Mouse (Mus musculus) midbrain, postnatal 0 days (tissue): ENCODE data around the gene Ppp1r14b. TPM values are rescaled to one million over a fixed set of nuclear protein-coding genes. Genes with fewer than 3 reads are reported as not detected.

Experiments used
- ATAC-seq: fragments of 200-750 bp; cut with Nextera tagmentation; 2 replicates; pipeline ENCODE4 v1.8.0; 2017; ENCODE audit warnings: moderate number of reproducible peaks, mild to moderate bottlenecking, moderate TSS enrichment, moderate library complexity; ENCODE audit not compliant: low FRiP score
- DNase-seq: peaks from one replicate; pipeline ENCODE4 v3.0.0-alpha.2; 2015; ENCODE audit warnings: low spot score
- H3K27ac ChIP-seq: fragments of 300-500 bp; sonication (generic); 2 replicates; pipeline ENCODE4 v1.5.1; 2014; ENCODE audit warnings: low read depth, mild to moderate bottlenecking, low read length, mixed read lengths
- H3K27me3 ChIP-seq: fragments of 300-500 bp; sonication (generic); 2 replicates; pipeline ENCODE4 v1.6.1; 2014; ENCODE audit warnings: low read length, control low read depth, mixed read lengths; ENCODE audit not compliant: insufficient read depth
- H3K36me3 ChIP-seq: fragments of 300-500 bp; sonication (generic); 2 replicates; pipeline ENCODE4 v1.6.1; 2014; ENCODE audit warnings: low read length, control low read depth, mixed read lengths; ENCODE audit not compliant: insufficient read depth
- H3K4me1 ChIP-seq: fragments of 300-500 bp; sonication (generic); 2 replicates; pipeline ENCODE4 v1.6.1; 2014; ENCODE audit warnings: mild to moderate bottlenecking, control low read depth, antibody characterized with exemption, low read length, mixed read lengths; ENCODE audit not compliant: insufficient read depth
- H3K4me2 ChIP-seq: fragments of 300-500 bp; sonication (generic); 2 replicates; pipeline ENCODE4 v1.6.1; 2014; ENCODE audit warnings: low read depth, mild to moderate bottlenecking, low read length, mixed read lengths; ENCODE audit not compliant: poor library complexity, severe bottlenecking
- H3K4me3 ChIP-seq: fragments of 300-500 bp; sonication (generic); 2 replicates; pipeline ENCODE4 v1.5.1; 2014; ENCODE audit warnings: low read depth, mild to moderate bottlenecking, low read length, moderate library complexity
- H3K9ac ChIP-seq: fragments of 300-500 bp; sonication (generic); replicated peaks from 2 replicates; pipeline ENCODE4 v1.6.1; 2014; ENCODE audit warnings: mild to moderate bottlenecking, low read length, moderate library complexity, mixed read lengths; ENCODE audit not compliant: poor library complexity, severe bottlenecking
- H3K9me3 ChIP-seq: fragments of 300-500 bp; sonication (generic); 2 replicates; pipeline ENCODE4 v1.6.1; 2016; ENCODE audit warnings: low read length, control low read depth
- CTCF ChIP-seq: IDR thresholded peaks from 2 replicates; pipeline ENCODE4 v1.5.1; 2016; ENCODE audit warnings: antibody characterized with exemption, mild to moderate bottlenecking
- WGBS: fragments of 180-500 bp; shearing (Covaris S2); extraction: QIAGEN DNeasy Blood & Tissue Kit; methylation state at CpG from one replicate; pipeline ENCODE4 v1.1.7; 2014; 5-methylcytosine and 5-hydroxymethylcytosine counted together
- polyA plus RNA-seq: library from polyadenylated mRNA; unstranded; fragments of >200 nt; fragmentation: Nextera tagmentation; extraction: Ambion mirVana; gene quantifications from 2 replicates; pipeline ENCODE4 v1.2.1, GENCODE M21; 2015
- total RNA-seq: library from RNA; depleted of rRNA; stranded (reverse); fragments of >200 nt; gene quantifications from 2 replicates; pipeline ENCODE4 v1.2.3, GENCODE M21; 2014

The Ppp1r14b gene
- total and polyA plus RNA-seq, 2 experiments from 2014 or later, result 137 to 144 TPM

GRCm38 (mm10) chr19:6979486-6980380 is 5.0 kb downstream of the Ppp1r14b start:
- 1% methylated on average over 56 of the region's 59 CpGs for WGBS
- Histone ChIP-seq H3K4me3 (peak overlapping the region; percentile 65), H3K9ac (peak overlapping the region; percentile 74), H3K27ac (peak overlapping the region; percentile 95), H3K4me1 (peaks cover 19% of the 10 kb centered on the region; the same call in 1 of the 2 replicates), H3K36me3 (peaks cover 20% of the 10 kb centered on the region), H3K4me2 (peak overlapping the region; percentile 84), H3K9me3 (no peaks in the 10 kb centered on the region), H3K27me3 (no peaks in the 10 kb centered on the region)
- peak; percentile 71 for TF ChIP-seq CTCF
- DNase-seq (peak; percentile 99), ATAC-seq (peak; percentile 90)

DNA sequence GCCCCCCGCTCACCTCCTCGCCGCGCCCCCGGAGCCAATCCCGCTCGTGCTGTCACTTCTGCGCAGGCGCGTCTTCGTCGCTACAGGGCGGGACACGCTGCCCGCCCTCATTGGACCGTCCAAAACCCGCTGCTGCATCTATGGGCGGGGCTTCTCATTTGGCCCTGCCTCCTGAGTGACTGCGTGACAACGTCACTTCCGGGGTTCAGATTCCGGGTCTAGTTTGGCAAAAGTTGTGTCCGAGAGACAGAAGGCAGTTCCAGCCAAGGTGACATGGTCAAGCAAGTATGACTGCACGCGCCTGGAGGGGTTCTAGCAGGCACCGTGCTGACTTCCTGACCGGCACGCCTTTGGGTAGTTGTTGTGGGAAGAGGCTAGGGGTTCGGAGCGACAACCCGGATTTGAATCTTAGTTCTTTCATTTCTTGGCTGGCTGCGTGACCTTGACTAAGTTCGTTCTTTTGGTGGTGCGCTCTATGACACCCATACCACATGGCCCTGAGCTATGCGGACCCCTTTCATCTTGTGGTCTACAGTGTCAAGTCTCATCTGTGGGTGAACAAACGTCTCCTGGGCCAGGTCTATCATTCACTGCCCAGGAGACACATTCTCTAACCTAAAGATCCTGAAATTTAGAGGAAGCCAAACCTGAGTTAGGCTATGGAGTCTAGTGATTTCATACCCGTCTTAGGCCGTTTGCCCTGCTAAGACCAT is 5.8 kb downstream of the Ppp1r14b start, which contains the start of gene Fkbp2:
TSS of gene Fkbp2 (minus strand) at position 121 of the 713 bp plus-strand sequence.
- Histone ChIP-seq H3K27ac (peak within 1 kb of the TSS; percentile 95), H3K4me2 (peak within 1 kb of the TSS; percentile 84), H3K4me3 (peak within 1 kb of the TSS; percentile 65), H3K27me3 (no peaks in the 10 kb centered on the region), H3K36me3 (peaks cover 27% of the 10 kb centered on the region), H3K9ac (peak within 1 kb of the TSS; percentile 74), H3K9me3 (no peaks in the 10 kb centered on the region), H3K4me1 (peaks cover 19% of the 10 kb centered on the region; the same call in 1 of the 2 replicates)
- peak; percentile 99 for DNase-seq
- ATAC-seq, result peak; percentile 89
- 2% methylated on average over 33 of the region's 38 CpGs for WGBS
- no peak for TF ChIP-seq CTCF

DNA sequence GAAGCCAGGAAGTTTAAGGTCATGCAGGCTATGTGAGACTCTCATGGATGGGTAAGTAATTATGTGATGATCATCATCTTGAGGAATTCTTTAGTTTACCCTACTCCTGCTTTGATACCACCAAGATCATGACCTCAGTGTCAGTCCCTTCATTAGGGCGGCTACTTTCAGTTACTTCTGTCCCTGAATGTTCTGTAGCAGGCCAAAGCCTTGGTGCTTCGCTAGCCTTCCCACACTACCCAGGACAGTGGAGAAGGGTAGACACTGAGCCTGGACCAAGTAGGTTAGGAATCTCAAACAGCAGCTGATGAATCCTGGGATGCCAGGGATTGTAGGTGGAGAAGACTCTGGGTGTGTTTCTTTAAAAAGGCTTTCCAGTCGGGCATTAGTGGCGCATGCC is 6.7 kb downstream of the Ppp1r14b start:
- no peaks in the 10 kb centered on the region for H3K9me3 ChIP-seq
- peaks cover 27% of the 10 kb centered on the region for H3K36me3 ChIP-seq
- no peak overlapping the region for H3K4me3 ChIP-seq
- no peak overlapping the region for H3K27ac ChIP-seq
- H3K4me2 ChIP-seq, result no peak overlapping the region
- H3K27me3 ChIP-seq, result no peaks in the 10 kb centered on the region
- ATAC-seq (no peak), DNase-seq (no peak)
- no peak for TF ChIP-seq CTCF
- H3K9ac ChIP-seq, result no peak overlapping the region
- 87% methylated on average over 4 of the region's 4 CpGs for WGBS
- peaks cover 20% of the 10 kb centered on the region; the same call in 1 of the 2 replicates for H3K4me1 ChIP-seq

DNA sequence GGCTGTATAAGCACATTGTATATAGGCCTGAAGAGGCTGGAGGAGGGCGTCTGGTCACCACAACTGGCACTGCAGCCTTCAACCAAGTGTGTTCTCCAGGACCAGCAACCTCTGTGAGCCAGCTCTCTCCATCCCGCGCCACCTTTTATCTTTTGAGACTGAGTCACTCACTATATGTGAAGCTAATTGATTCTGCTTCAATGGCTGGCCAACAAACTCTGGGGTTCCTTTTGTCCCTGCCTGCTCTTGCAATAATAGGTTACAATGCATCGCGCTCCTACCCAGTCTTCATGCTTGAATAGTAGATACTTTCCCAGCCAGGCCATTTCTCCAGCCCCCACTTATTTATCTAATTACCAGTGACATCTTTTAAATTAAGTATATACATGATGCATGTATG is 8.9 kb downstream of the Ppp1r14b start:
- no peak for DNase-seq
- H3K9me3 ChIP-seq, result no peaks in the 10 kb centered on the region
- no peak for ATAC-seq
- H3K4me1 ChIP-seq, result peaks cover 14% of the 10 kb centered on the region
- no peaks in the 10 kb centered on the region for H3K27me3 ChIP-seq
- H3K9ac ChIP-seq, result no peak overlapping the region
- WGBS, result 76% methylated on average over 5 of the region's 5 CpGs
- H3K36me3 ChIP-seq, result 0 out of 2 replicates have a peak, but pooled peaks cover 14% of the 10 kb centered on the region
- H3K27ac ChIP-seq, result no peak overlapping the region
- H3K4me3 ChIP-seq, result no peak overlapping the region
- no peak for TF ChIP-seq CTCF
- no peak overlapping the region for H3K4me2 ChIP-seq

- no peak for DNase-seq
- no peak for TF ChIP-seq CTCF
- Histone ChIP-seq H3K4me1 (peaks cover 9% of the 10 kb centered on the region), H3K4me2 (no peak overlapping the region), H3K9me3 (no peaks in the 10 kb centered on the region), H3K27ac (no peak overlapping the region), H3K4me3 (no peak overlapping the region), H3K36me3 (0 out of 2 replicates have a peak, but pooled peaks cover 14% of the 10 kb centered on the region), H3K9ac (no peak overlapping the region), H3K27me3 (no peaks in the 10 kb centered on the region)
- no peak for ATAC-seq
- WGBS, result 88% methylated on average over 19 of the region's 19 CpGs
Observed at GRCm38 (mm10) chr19:6985300-6985699, 10.5 kb downstream of the Ppp1r14b start.
